Comparison of ENCODE assay signal across 8 mouse cellular contexts in the genomic region with DNA sequence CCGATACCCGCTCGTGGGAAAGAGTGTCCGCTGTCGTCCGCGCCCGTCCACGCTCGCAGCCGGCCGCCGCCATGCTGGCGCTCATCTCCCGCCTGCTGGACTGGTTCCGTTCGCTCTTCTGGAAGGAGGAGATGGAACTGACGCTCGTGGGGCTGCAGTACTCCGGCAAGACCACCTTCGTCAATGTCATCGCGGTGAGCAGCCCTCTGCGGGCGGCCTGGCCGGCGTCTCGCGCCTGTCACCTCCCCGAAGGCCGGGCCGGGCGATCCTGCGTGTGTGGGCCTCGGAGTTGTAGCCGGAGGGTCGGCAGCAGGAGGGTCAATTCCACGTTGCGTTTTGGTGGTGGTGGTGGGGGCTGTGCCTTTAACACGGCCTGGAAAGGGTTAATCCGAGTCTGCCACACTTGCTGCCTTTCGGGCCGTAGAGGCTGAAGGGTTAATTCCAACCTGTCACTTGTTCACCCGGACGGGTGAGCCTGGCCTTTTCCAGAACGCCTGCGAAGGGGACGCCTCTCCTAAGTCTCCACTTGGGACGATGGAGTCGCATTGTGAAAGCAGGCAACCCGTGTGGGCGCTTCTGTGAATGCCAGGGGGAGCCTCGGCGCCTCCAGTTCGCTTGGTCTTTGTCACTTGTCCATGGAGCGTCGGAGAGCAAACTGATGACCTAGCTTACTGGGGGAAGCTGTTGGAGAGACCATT. TPM values are rescaled to one million over a fixed set of nuclear protein-coding genes. Genes with fewer than 3 reads are reported as not detected.
DNase-seq lines count a peak whose midpoint lies in the region; ATAC-seq and TF ChIP-seq lines count a peak whose summit lies in the region.

No protein-coding gene starts in this region.

- under 1% methylated on average over 57 of the region's 57 CpGs for WGBS in forebrain, embryonic 10.5 days
- under 1% methylated on average over 57 of the region's 57 CpGs for WGBS in lung, embryonic 16.5 days

- intact Hi-C loops in heart, postnatal 36 days (cut with DNase I) = loop anchor here (1.0 to 10.0 kb wide), 2 partner anchors 45 to 1979 kb away; a partner anchor contains a TSS

- peak overlapping the region; percentile 97 for H3K9ac ChIP-seq in lung, embryonic 16.5 days (ENCODE audit: low read length)

- H3K4me1 ChIP-seq in forebrain, embryonic 10.5 days = peaks cover 17% of the 10 kb centered on the region
- peaks cover 12% of the 10 kb centered on the region for H3K4me1 ChIP-seq in lung, embryonic 16.5 days (replicated peaks; ENCODE audit: control insufficient read depth, insufficient read depth, low read length)

- no peaks in the 10 kb centered on the region for H3K9me3 ChIP-seq in forebrain, embryonic 10.5 days
- H3K9me3 ChIP-seq in lung, embryonic 16.5 days (ENCODE audit: control insufficient read depth, low read length) = no peaks in the 10 kb centered on the region

- H3K36me3 ChIP-seq in forebrain, embryonic 10.5 days (replicated peaks) = no peaks in the 10 kb centered on the region
- no peaks in the 10 kb centered on the region for H3K36me3 ChIP-seq in lung, embryonic 16.5 days (ENCODE audit: control insufficient read depth, insufficient read depth, low read length)

- no peaks in the 10 kb centered on the region for H3K27me3 ChIP-seq in forebrain, embryonic 10.5 days (ENCODE audit: poor library complexity, severe bottlenecking)
- no peaks in the 10 kb centered on the region for H3K27me3 ChIP-seq in lung, embryonic 16.5 days (ENCODE audit: control insufficient read depth, insufficient read depth, low read depth, low read length)

- H3K4me3 ChIP-seq in forebrain, embryonic 10.5 days = peak overlapping the region; percentile 99
- H3K4me3 ChIP-seq in layer of hippocampus, adult 2 months = peak overlapping the region; percentile 94
- peak overlapping the region; percentile 70 for H3K4me3 ChIP-seq in lung, embryonic 16.5 days (ENCODE audit: low read length)

- 0 out of 2 replicates have a peak, but pooled peaks have one; percentile 26 for TF ChIP-seq CTCF in layer of hippocampus, adult 2 months (conservative IDR thresholded peaks at IDR 0.05)

- peak overlapping the region; percentile 92 for H3K27ac ChIP-seq in forebrain, embryonic 10.5 days
- H3K27ac ChIP-seq in layer of hippocampus, adult 2 months = peak overlapping the region; percentile 94
- peak overlapping the region; percentile 82 for H3K27ac ChIP-seq in lung, embryonic 16.5 days (ENCODE audit: low read length)

- ATAC-seq in cerebellum, adult (ENCODE audit: insufficient number of reproducible peaks, low FRiP score, low TSS enrichment) = peak; percentile 53
- ATAC-seq in lung, embryonic 16.5 days (ENCODE audit: low read depth) = peak; percentile 47

- H3K4me2 ChIP-seq in lung, embryonic 16.5 days (ENCODE audit: low read depth, low read length) = peak overlapping the region; percentile 68

- DNase-seq in cerebellum, adult 11-12 months = no peak
- peak; percentile 25 to 38 for DNase-seq in adrenal gland, adult 18-20 months (ENCODE audit: low spot score in 2 of 2)
- DNase-seq in forebrain, embryonic 10.5 days (ENCODE audit: extremely low spot score, low spot score) = no peak
- DNase-seq in heart, postnatal 36 days = peak; percentile 30 to 31
- peak in 1 of 2 experiments; percentile 36 for DNase-seq in layer of hippocampus, adult 2 months (ENCODE audit: low spot score in 2 of 2)
- DNase-seq in retina, postnatal 1 day = peak; percentile 68

RNA-seq across cellular contexts. Expression of a gene that starts 0.4 kb away (rescaled TPM):
- 100 to 1,000 TPM; 107 to 126 TPM for total RNA-seq in adrenal gland, adult 18-20 months (2021)
- polyA plus RNA-seq in forebrain, embryonic 10.5 days (2016; fragmentation: Nextera tagmentation; extraction: Ambion mirVana) = 62.6 and 64.6 TPM in 2 replicates
- 10 to 100 TPM; 92.3 to 95.7 TPM for total RNA-seq in heart, postnatal 36 days (2021)
- total RNA-seq in layer of hippocampus, adult 2 months (2021) = 100 to 1,000 TPM; 202 to 216 TPM
- 79.1 and 91.2 TPM in 2 replicates for polyA plus RNA-seq in lung, embryonic 16.5 days (2015; fragmentation: Nextera tagmentation; extraction: Ambion mirVana)

RNA-seq across cellular contexts. Expression of a gene that starts 45.1 kb away (rescaled TPM):
- total RNA-seq in adrenal gland, adult 18-20 months (2021) = 10 to 100 TPM; 45.3 to 49.3 TPM
- polyA plus RNA-seq in forebrain, embryonic 10.5 days (2016; fragmentation: Nextera tagmentation; extraction: Ambion mirVana) = 16.4 and 20.0 TPM in 2 replicates
- total RNA-seq in heart, postnatal 36 days (2021) = 10 to 100 TPM; 10.6 to 12.4 TPM
- total RNA-seq in layer of hippocampus, adult 2 months (2021) = 10 to 100 TPM; 13.3 to 17.2 TPM
- polyA plus RNA-seq in lung, embryonic 16.5 days (2015; fragmentation: Nextera tagmentation; extraction: Ambion mirVana) = 18.5 and 22.1 TPM in 2 replicates

Comparison
In these comparisons a context has a peak if more than half of its experiments do, and no peak if none do; other contexts are left out.
1. DNase-seq: peak in adrenal gland, adult 18-20 months (2 of 2), heart, postnatal 36 days (2 of 2) and retina, postnatal 1 day (single experiment); none in cerebellum, adult 11-12 months (single experiment) and forebrain, embryonic 10.5 days (single experiment).
2. Peak in every context shown above with its lines, with median percentiles within 50 percentile points of each other: H3K27ac ChIP-seq and H3K4me3 ChIP-seq.